Mouse (Mus musculus): Measurements from ENCODE around the gene Wdr46. TPM values are rescaled to one million over a fixed set of nuclear protein-coding genes. Genes with fewer than 3 reads are reported as not detected.
A peak's percentile ranks its signal among the peaks of the same experiment; 100 is the strongest.
"Not testable (repeated sequence)": the region's sequence is repeated elsewhere in the genome, so short reads cannot be mapped to it uniquely, and the experiment has no call there.

Wdr46 gene
- 10 to 100 TPM; 14.1 to 17.2 TPM for total RNA-seq (2021)
- long read RNA-seq, experiment 1, transcript Wdr46-201 (15 exons, 2,229 nt) = major isoform, 13 of 16 reads
- long read RNA-seq, experiment 1, partial matches to known transcripts = 3 of 16 reads
- long read RNA-seq, experiment 1, other reads (novel, unspliced or antisense) = 0 of 16 reads
- long read RNA-seq, experiment 2, transcript Wdr46-201 (15 exons, 2,229 nt) = major isoform, 12 of 16 reads
- long read RNA-seq, experiment 2, partial matches to known transcripts = 2 of 16 reads
- long read RNA-seq, experiment 2, other reads (novel, unspliced or antisense) = 2 of 16 reads

GRCm38 (mm10) chr17:33940206-33940805 is at the start of gene Wdr46, which contains the start of gene Pfdn6:
TSS of gene Wdr46 (plus strand) at chr17:33940660.
TSS of gene Pfdn6 (minus strand) at chr17:33940343.
- peak; percentile 87 to 90 for DNase-seq (ENCODE audit: low spot score in 2 of 2)
- intact Hi-C loops (cut with DNase I) = no loop called here

DNA sequence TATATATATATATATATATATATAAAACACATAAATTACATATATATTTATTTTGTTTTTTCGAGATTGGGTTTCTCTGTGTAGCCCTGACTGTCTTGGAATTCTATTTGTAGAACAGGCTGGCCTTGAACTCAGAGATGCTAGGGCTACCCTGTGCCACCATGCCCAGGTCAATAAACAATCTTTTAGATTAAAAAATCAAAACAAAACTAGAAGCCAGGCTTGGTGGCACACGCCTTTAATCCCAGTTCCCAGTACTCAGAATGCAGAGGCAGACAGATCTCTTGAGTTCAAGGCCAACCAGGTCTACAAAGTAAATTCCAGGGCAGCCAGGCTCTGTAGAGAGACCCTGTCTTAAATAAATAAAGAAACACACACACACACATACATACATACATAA is 49.1 kb upstream of the Wdr46 start:
- no peak for DNase-seq (ENCODE audit: low spot score in 2 of 2)
- intact Hi-C loops (cut with DNase I) = no loop called here

GRCm38 (mm10) chr17:33891892-33892291 is 48.6 kb upstream of the Wdr46 start:
- intact Hi-C loops (cut with DNase I); DNase-seq (ENCODE audit: low spot score in 2 of 2): not testable (repeated sequence)

- intact Hi-C loops (cut with DNase I) = no loop called here
- no peak for DNase-seq (ENCODE audit: low spot score in 2 of 2)
Observed at GRCm38 (mm10) chr17:33892429-33892828, 48.0 kb upstream of the Wdr46 start.

DNA sequence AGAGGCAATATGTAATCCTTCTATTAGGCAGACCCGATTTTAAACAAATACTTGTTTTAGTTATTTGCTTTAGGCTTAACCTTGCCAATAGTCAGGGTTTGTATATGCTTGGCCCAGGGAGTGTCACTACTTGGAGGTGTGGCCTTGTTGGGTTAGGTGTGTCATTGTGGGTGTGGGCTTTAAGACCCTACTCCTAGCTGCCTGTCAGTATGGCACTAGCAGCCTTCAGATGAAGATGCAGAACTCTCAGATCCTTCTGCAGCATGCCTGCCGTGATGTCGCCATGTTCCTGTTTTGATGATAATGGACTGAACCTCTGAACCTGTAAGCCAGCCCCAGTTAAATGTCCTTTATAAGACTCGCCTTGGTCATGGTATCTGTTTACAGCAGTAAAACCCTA is 47.4 kb upstream of the Wdr46 start:
- intact Hi-C loops (cut with DNase I); DNase-seq (ENCODE audit: low spot score in 2 of 2): not testable (repeated sequence)

DNA sequence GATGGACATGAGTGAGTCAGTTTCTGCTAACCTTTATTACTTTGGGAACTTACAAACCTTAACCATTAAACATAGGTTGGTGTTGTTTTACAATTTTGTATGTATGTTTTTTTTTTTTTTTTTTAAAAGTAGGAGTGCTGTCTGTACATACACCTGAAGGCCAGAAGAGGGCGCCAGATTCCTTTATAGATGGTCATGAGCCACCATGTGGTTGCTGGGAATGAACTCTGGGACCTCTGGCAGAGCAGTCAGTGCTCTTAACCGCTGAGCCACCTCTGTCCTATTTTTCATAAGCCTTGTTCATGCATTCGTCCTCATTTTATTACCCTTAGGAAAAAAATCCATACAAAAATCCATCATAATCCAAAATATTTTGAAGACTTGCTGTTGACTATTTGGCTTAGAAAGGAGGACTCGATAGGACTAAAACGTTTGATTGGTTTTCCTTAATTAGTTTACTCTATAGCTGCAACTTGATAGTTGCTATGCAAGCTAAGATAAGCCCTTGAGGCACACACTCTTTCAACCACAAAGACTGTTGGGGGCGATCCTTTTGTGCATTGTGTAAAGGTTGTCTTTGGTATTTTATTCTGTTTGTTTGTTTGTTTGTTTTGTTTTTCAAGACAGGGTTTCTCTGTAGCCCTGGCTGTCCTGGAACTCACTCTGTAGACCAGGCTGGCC is 43.2 kb upstream of the Wdr46 start:
- DNase-seq (ENCODE audit: low spot score in 2 of 2) = no peak
- intact Hi-C loops (cut with DNase I) = no loop called here

DNA sequence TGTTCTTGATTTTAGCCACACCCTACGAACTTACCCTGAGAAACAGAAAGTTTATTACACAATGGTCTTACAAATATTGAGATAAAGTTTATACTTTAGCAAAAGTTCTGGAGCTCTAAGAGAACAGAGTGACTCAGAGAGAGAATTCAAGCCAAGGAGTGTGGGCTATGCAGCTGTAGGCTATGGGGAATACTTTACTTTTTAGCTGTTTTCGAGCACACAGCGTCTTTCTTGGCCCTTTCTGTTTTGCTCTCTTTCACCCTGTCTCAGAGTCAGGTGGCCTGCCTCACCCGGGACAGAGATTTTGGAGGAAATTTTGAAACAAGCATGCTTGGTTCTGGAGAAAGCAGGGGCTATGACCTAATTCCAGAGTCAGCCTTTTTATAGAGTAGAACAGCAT is 42.3 kb upstream of the Wdr46 start:
- not testable (repeated sequence) for DNase-seq (ENCODE audit: low spot score in 2 of 2)

GRCm38 (mm10) chr17:33899642-33900041 is 40.8 kb upstream of the Wdr46 start:
- DNase-seq (ENCODE audit: low spot score in 2 of 2) = no peak
- intact Hi-C loops (cut with DNase I) = no loop called here

More for the DNA sequence above, 42.3 kb upstream of the Wdr46 start:
- intact Hi-C loops (cut with DNase I) = not testable (repeated sequence)

GRCm38 (mm10) chr17:33900281-33900988 is 40.0 kb upstream of the Wdr46 start:
- intact Hi-C loops (cut with DNase I) = no loop called here

DNA sequence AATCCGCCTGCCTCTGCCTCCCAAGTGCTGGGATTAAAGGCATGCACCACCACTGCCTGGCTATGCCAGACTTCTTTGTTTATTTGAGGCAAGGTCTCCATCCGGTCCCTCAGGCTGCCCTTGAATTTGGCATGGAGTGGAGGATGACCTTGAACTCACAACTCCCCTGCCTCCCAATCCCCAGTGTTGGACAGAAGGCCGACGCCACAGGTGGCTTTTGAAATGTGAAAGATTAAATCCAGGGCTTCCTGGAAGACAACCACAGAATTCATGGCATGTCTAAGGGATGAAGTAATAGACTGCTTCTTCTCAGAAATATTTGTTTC is 39.5 kb upstream of the Wdr46 start:
- DNase-seq (ENCODE audit: low spot score in 2 of 2) = no peak
- intact Hi-C loops (cut with DNase I) = no loop called here

More at GRCm38 (mm10) chr17:33900281-33900988, 40.0 kb upstream of the Wdr46 start:
- no peak for DNase-seq (ENCODE audit: low spot score in 2 of 2)

GRCm38 (mm10) chr17:33901653-33902052 is 38.8 kb upstream of the Wdr46 start:
- intact Hi-C loops (cut with DNase I) = no loop called here

GRCm38 (mm10) chr17:33902079-33902478 is 38.4 kb upstream of the Wdr46 start:
- intact Hi-C loops (cut with DNase I) = no loop called here
- no peak for DNase-seq (ENCODE audit: low spot score in 2 of 2)

More at GRCm38 (mm10) chr17:33901653-33902052, 38.8 kb upstream of the Wdr46 start:
- DNase-seq (ENCODE audit: low spot score in 2 of 2) = no peak

DNA sequence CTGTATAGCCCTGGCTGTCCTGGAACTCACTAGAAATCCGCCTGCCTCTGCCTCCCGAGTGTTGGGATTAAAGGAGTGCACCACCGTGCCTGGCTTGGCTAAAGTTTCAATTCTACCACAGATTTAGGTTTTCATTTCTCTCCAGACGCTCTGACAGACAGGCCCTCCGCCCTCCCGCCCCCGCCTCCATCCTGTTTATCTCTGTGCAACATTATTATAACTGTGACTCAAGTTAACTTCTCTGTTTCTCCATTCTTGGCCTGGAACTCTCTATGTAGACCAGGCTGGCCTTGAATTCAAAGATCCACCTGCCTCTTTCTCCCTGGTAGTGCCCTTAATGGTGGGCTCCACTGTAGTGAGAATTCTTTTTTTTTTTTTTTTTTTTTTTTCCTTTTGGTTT is 38.0 kb upstream of the Wdr46 start:
- intact Hi-C loops (cut with DNase I) = no loop called here
- no peak for DNase-seq (ENCODE audit: low spot score in 2 of 2)

DNA sequence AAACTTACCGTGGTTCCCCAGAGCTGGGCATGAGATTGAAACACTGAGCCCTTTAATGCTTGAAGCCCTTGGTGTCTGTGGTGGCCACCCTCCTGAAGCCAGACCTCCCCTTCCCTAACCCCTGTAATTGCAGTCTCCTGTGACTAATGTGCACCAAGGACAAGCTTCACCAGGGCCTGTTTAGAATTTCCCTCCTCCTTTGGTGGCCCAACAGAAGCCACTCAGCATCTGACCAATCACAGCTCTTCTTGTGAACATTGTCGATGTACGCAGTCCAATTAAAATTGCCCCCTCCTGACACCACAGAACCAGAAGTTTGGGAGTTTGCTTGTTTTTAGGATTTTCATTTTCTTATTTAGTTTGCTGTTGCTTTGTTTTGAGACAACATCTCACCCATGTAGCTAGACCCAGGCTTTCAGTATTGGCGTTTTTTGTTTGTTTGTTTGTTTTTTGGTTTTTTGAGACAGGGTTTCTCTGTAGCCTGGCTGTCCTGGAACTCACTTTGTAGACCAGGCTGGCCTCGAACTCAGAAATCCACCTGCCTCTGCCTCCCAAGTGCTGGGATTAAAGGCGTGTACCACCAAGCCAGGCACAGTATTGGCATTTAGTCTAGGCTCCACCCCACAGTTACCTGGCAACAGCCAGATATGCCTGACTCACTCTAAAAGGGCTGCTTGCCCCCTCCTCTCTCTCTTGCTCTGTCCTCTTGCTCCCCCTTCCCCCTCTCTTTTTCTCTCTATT is 36.4 kb upstream of the Wdr46 start:
- intact Hi-C loops (cut with DNase I); DNase-seq (ENCODE audit: low spot score in 2 of 2): not testable (repeated sequence)

DNA sequence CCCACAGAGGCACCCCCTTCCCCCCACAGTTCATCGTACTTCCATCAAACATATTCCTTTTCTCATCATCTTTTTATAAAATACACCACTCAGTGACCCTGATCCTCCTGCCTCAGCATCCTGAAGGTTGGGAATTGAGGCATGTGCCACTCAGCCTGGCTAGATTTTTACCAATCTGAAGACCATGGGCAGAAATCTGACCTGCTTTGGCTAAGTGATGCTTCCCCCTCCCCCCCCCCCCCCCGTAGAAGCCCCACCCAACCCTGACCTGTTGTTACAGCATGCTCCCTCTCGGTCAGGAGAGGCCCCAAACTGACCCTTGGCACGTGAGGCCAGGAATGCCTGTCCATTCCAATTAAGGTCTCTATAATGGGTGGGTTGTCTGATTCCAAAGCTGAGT is 35.6 kb upstream of the Wdr46 start, which contains the start of gene Platr17:
Gene Platr17, plus strand, starts transcription at position 301 of the 400 bp plus-strand sequence.
- intact Hi-C loops (cut with DNase I); DNase-seq (ENCODE audit: low spot score in 2 of 2): not testable (repeated sequence)

GRCm38 (mm10) chr17:33908331-33909076 is 32.0 kb upstream of the Wdr46 start:
- peak; percentile 54 to 71 for DNase-seq (ENCODE audit: low spot score in 2 of 2)
- intact Hi-C loops (cut with DNase I) = no loop called here

- DNase-seq (ENCODE audit: low spot score in 2 of 2) = peak; percentile 98
- intact Hi-C loops (cut with DNase I) = no loop called here
Observed at GRCm38 (mm10) chr17:33909077-33909868, 31.2 kb upstream of the Wdr46 start, which contains the start of gene Daxx. TSS of gene Daxx (plus strand) at chr17:33909414.

GRCm38 (mm10) chr17:33909869-33910250 is 30.6 kb upstream of the Wdr46 start:
- peak in 1 of 2 experiments; percentile 44 for DNase-seq (ENCODE audit: low spot score in 2 of 2)
- intact Hi-C loops (cut with DNase I) = no loop called here
